Mouse (Mus musculus) limb, embryonic 14.5 days (tissue): ENCODE measurements around the gene Gorasp2. TPM values are rescaled to one million over a fixed set of nuclear protein-coding genes. Genes with fewer than 3 reads are reported as not detected.

ENCODE experiments used
- ATAC-seq: fragments of 200-750 bp; cut with Nextera tagmentation; 2 replicates; pipeline ENCODE4 v1.8.0; 2017; ENCODE audit warnings: low read depth, moderate number of reproducible peaks, moderate TSS enrichment; ENCODE audit not compliant: low FRiP score
- DNase-seq: peaks from one replicate; pipeline ENCODE4 v3.0.0-alpha.2; 2015; ENCODE audit warnings: low spot score
- H3K27ac ChIP-seq: fragments of 300-500 bp; sonication (generic); replicated peaks from 2 replicates; pipeline ENCODE4 v1.5.1; 2014; ENCODE audit warnings: low read depth, mild to moderate bottlenecking, low read length, moderate library complexity, mixed read lengths
- H3K27me3 ChIP-seq: fragments of 300-500 bp; sonication (generic); 2 replicates; pipeline ENCODE4 v1.6.1; 2014; ENCODE audit warnings: low read length, mixed read lengths; ENCODE audit not compliant: control insufficient read depth, insufficient read depth
- H3K36me3 ChIP-seq: fragments of 300-500 bp; sonication (generic); 2 replicates; pipeline ENCODE4 v1.6.1; 2014; ENCODE audit warnings: mild to moderate bottlenecking, low read length, moderate library complexity, mixed read lengths; ENCODE audit not compliant: control insufficient read depth, insufficient read depth
- H3K4me1 ChIP-seq: fragments of 300-500 bp; sonication (generic); 2 replicates; pipeline ENCODE4 v1.6.1; 2014; ENCODE audit warnings: antibody characterized with exemption, low read length, mixed read lengths; ENCODE audit not compliant: control insufficient read depth, insufficient read depth
- H3K4me2 ChIP-seq: fragments of 300-500 bp; sonication (generic); replicated peaks from 2 replicates; pipeline ENCODE4 v1.6.1; 2014; ENCODE audit warnings: low read depth, mild to moderate bottlenecking, low read length, moderate library complexity; ENCODE audit not compliant: severe bottlenecking
- H3K4me3 ChIP-seq: fragments of 300-500 bp; sonication (generic); replicated peaks from 2 replicates; pipeline ENCODE4 v1.5.1; 2014; ENCODE audit warnings: low read length
- H3K9ac ChIP-seq: fragments of 300-500 bp; sonication (generic); 2 replicates; pipeline ENCODE4 v1.6.1; 2014; ENCODE audit warnings: mild to moderate bottlenecking, low read depth, low read length, moderate library complexity; ENCODE audit not compliant: severe bottlenecking
- H3K9me3 ChIP-seq: fragments of 300-500 bp; sonication (generic); 2 replicates; pipeline ENCODE4 v1.6.1; 2016; ENCODE audit warnings: low read length; ENCODE audit not compliant: control insufficient read depth
- POLR2A ChIP-seq: fragments of 200-500 bp; IDR thresholded peaks from 2 replicates; pipeline ENCODE4 v1.8.0; 2012; ENCODE audit warnings: inconsistent platforms, mild to moderate bottlenecking, moderate library complexity, borderline replicate concordance; ENCODE audit not compliant: insufficient read depth, insufficient read length; ENCODE audit errors: extremely low read depth
- WGBS: fragments of 180-500 bp; shearing (Covaris S2); extraction: QIAGEN DNeasy Blood & Tissue Kit; methylation state at CpG from one replicate; pipeline ENCODE4 v1.1.7; 2014; 5-methylcytosine and 5-hydroxymethylcytosine counted together
- polyA plus RNA-seq, 2 experiments: library from polyadenylated mRNA; depleted of rRNA in 1 of 2; stranded (reverse) in 1 of 2; unstranded in 1 of 2; fragments of >200 nt; fragmentation: Nextera tagmentation in 1 of 2; extraction: Ambion mirVana in 1 of 2; gene quantifications; 2 replicates each; pipeline versions ENCODE4 v1.2.1 to v1.2.3; 2012 to 2014

Gorasp2 gene
- polyA plus RNA-seq, 2 experiments: 118 to 190 TPM

DNA sequence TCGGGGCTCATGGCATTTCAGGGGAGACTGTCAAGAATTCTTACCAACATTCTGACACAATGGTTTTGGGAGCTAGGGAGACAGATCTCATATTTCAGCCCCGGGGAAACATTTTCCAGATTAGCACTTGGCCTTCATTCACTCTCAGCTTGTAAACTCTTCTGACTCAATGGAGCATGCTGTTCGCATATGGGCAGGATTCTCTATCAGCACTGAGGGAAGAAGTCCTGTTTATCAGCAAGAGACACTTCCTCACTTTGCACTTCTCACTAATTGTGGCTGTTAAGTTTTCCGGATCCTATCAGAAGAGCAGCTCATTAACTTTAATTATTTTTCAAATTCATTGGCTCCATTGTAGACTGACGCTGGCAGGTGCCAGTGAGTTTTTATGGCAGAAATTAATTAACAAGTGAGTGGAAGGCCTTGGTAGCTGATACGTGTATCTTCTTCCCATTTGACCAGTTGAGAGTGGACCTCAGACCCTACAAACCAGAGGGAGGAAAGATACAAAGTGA, 16.1 kb upstream of the Gorasp2 start:
- no peaks in the 10 kb centered on the region for H3K27me3 ChIP-seq
- H3K36me3 ChIP-seq: no peaks in the 10 kb centered on the region
- no peak for TF ChIP-seq POLR2A
- no peak overlapping the region for H3K4me2 ChIP-seq
- ATAC-seq (no peak), DNase-seq (no peak)
- H3K9ac ChIP-seq: no peak overlapping the region
- H3K9me3 ChIP-seq: no peaks in the 10 kb centered on the region
- no peaks in the 10 kb centered on the region for H3K4me1 ChIP-seq
- no peak overlapping the region for H3K4me3 ChIP-seq
- 50% methylated on average over 6 of the region's 6 CpGs for WGBS
- H3K27ac ChIP-seq: no peak overlapping the region

- H3K4me3 ChIP-seq: no peak overlapping the region
- H3K4me1 ChIP-seq: no peaks in the 10 kb centered on the region
- no peak overlapping the region for H3K4me2 ChIP-seq
- 57% methylated on average over 4 of the region's 4 CpGs for WGBS
- no peaks in the 10 kb centered on the region for H3K9me3 ChIP-seq
- no peak for DNase-seq
- no peak overlapping the region for H3K9ac ChIP-seq
- H3K36me3 ChIP-seq: no peaks in the 10 kb centered on the region
- ATAC-seq: no peak
- TF ChIP-seq POLR2A: no peak
- no peaks in the 10 kb centered on the region for H3K27me3 ChIP-seq
- no peak overlapping the region for H3K27ac ChIP-seq
These were observed 13.7 kb upstream of the Gorasp2 start for GRCm38 (mm10) chr2:70647681-70648080.

DNA sequence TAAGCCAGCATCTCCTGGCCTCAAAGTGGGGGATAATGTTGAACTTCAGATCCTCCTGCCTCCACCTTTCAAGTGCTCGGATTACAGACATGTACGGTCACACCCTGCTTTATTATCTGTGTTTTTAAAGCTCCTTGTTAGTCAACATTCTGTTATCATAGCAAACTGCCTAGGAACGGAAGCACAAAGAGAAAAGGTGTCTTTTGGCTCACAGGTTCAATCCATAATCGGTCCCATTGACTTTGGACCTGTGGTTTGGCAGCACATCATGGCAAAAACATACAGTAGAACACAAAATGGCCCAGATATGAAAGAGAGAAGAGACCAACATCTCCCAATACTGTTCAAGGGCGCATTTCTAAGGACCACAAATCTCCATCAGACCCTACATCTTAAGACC, 13.1 kb upstream of the Gorasp2 start:
- no peak overlapping the region for H3K4me3 ChIP-seq
- H3K4me1 ChIP-seq: no peaks in the 10 kb centered on the region
- WGBS: 81% methylated on average over 5 of the region's 5 CpGs
- ATAC-seq (no peak), DNase-seq (no peak)
- no peak overlapping the region for H3K9ac ChIP-seq
- no peak overlapping the region for H3K27ac ChIP-seq
- no peaks in the 10 kb centered on the region for H3K36me3 ChIP-seq
- H3K9me3 ChIP-seq: no peaks in the 10 kb centered on the region
- H3K27me3 ChIP-seq: no peaks in the 10 kb centered on the region
- TF ChIP-seq POLR2A: no peak
- no peak overlapping the region for H3K4me2 ChIP-seq

DNA sequence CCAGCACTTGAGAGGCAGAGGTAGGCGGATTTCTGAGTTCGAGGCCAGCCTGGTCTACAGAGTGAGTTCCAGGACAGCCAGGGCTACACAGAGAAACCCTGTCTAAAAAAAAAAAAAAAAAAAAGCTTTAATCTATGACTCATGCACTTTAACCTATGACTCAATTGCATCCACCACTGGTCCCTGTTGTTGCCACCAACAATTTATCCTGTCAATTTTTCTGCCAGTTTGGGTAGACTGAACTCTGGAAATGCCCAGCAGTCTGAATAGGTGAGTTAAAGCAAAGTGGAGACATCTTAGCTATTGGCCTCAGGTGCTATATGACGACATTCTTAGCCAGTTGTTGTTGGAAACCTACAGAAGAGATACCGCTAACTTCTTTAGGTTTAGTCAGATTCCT, 11.9 kb upstream of the Gorasp2 start:
- WGBS: 94% methylated on average over 4 of the region's 4 CpGs
- no peak overlapping the region for H3K27ac ChIP-seq
- H3K36me3 ChIP-seq: no peaks in the 10 kb centered on the region
- ATAC-seq (no peak), DNase-seq (no peak)
- no peak overlapping the region for H3K9ac ChIP-seq
- no peak overlapping the region for H3K4me2 ChIP-seq
- H3K9me3 ChIP-seq: no peaks in the 10 kb centered on the region
- H3K4me3 ChIP-seq: no peak overlapping the region
- H3K4me1 ChIP-seq: no peaks in the 10 kb centered on the region
- no peak for TF ChIP-seq POLR2A
- no peaks in the 10 kb centered on the region for H3K27me3 ChIP-seq

DNA sequence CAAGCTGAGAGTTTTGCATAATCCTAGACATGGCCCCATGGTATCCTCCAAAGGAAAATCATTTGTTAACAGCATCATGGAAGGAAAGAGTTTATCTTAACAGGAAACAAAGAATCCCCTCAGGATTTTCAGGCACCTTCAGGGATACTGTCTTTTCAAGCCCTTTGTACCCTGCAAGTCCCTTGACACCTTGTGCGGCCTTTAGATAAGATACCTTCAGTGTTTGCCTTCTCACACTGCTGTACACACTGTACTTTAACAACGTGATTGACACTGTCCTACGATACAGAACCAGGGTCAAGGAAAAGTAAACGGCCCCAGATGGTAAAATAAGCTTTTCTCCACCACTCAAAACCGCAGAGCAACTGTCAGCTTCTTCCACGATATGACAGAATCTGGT, 9.6 kb upstream of the Gorasp2 start:
- no peak for ATAC-seq
- Histone ChIP-seq H3K4me3 (no peak overlapping the region), H3K4me1 (no peaks in the 10 kb centered on the region), H3K9ac (no peak overlapping the region), H3K27ac (no peak overlapping the region), H3K4me2 (no peak overlapping the region), H3K9me3 (no peaks in the 10 kb centered on the region), H3K36me3 (no peaks in the 10 kb centered on the region), H3K27me3 (no peaks in the 10 kb centered on the region)
- DNase-seq: no peak
- TF ChIP-seq POLR2A: no peak
- WGBS: 57% methylated on average over 6 of the region's 6 CpGs

GRCm38 (mm10) chr2:70657083-70657482, 4.3 kb upstream of the Gorasp2 start:
- Histone ChIP-seq H3K4me2 (no peak overlapping the region), H3K4me1 (no peaks in the 10 kb centered on the region), H3K36me3 (no peaks in the 10 kb centered on the region), H3K4me3 (no peak overlapping the region), H3K9ac (no peak overlapping the region), H3K27ac (no peak overlapping the region), H3K27me3 (no peaks in the 10 kb centered on the region), H3K9me3 (no peaks in the 10 kb centered on the region)
- ATAC-seq (no peak), DNase-seq (no peak)
- 61% methylated on average over 7 of the region's 7 CpGs for WGBS
- no peak for TF ChIP-seq POLR2A
